Mouse (Mus musculus): Measurements from ENCODE around the gene 1700015F17Rik.

- no peak for TF ChIP-seq MAX (IDR thresholded peaks at IDR 0.05)
- no peak for TF ChIP-seq CTCF (IDR thresholded peaks at IDR 0.05; ENCODE audit: control insufficient read depth, insufficient read depth, insufficient read length)
- no peak for TF ChIP-seq MYOD1 (IDR thresholded peaks at IDR 0.05; ENCODE audit: control insufficient read depth, insufficient read length, low read depth)
- TF ChIP-seq MYOG (IDR thresholded peaks at IDR 0.05; ENCODE audit: control insufficient read depth, extremely low read depth, insufficient read length): no peak
- TF ChIP-seq USF1 (IDR thresholded peaks at IDR 0.05; ENCODE audit: low read depth): no peak
- no peak for TF ChIP-seq FOSL1 (IDR thresholded peaks at IDR 0.05; ENCODE audit: insufficient read depth, low read length, poor library complexity, severe bottlenecking)
- TF ChIP-seq CEBPB (IDR thresholded peaks at IDR 0.05; ENCODE audit: low read depth): no peak
These were observed 47.1 kb downstream of the 1700015F17Rik start for GRCm38 (mm10) chr5:5431746-5432438.
